Mouse (Mus musculus) activated CD4-positive, CD25-positive, alpha-beta regulatory T cell, adult 9 weeks (primary cell): ENCODE results near the gene Cmya5. TPM values are rescaled to one million over a fixed set of nuclear protein-coding genes. Genes with fewer than 3 reads are reported as not detected.

Experiments
- polyA plus RNA-seq: library from polyadenylated mRNA; unstranded; fragments of 100-300 nt; shearing (Covaris generic); gene quantifications from one replicate; pipeline ENCODE4 v1.2.1, GENCODE M21; 2017

Cmya5 gene
- 1.1 TPM for polyA plus RNA-seq

GRCm38 (mm10) chr13:93144336-93145167, at the start of gene Cmya5:
TSS of gene Cmya5 (minus strand) at chr13:93144724.

GRCm38 (mm10) chr13:93191831-93192645, 47.5 kb upstream of the Cmya5 start, which contains the start of gene Tent2:
TSS of gene Tent2 (minus strand) at chr13:93192385.

Other genes with a start within 250 kb of the Cmya5 start
- gene Tent2, start 47.7 kb upstream of the Cmya5 start, polyA plus RNA-seq: 17.3 TPM
- 2.4 TPM for gene Homer1, start 154.9 kb upstream of the Cmya5 start, polyA plus RNA-seq